Mouse (Mus musculus) midbrain, postnatal 0 days (tissue): ENCODE results near the gene Tnni3. TPM values are rescaled to one million over a fixed set of nuclear protein-coding genes. Genes with fewer than 3 reads are reported as not detected.
"Not testable (repeated sequence)": the region's sequence is repeated elsewhere in the genome, so short reads cannot be mapped to it uniquely, and the experiment has no call there.

Source experiments
- ATAC-seq: fragments of 200-750 bp; cut with Nextera tagmentation; 2 replicates; pipeline ENCODE4 v1.8.0; 2017; ENCODE audit warnings: moderate number of reproducible peaks, mild to moderate bottlenecking, moderate TSS enrichment, moderate library complexity; ENCODE audit not compliant: low FRiP score
- DNase-seq: peaks from one replicate; pipeline ENCODE4 v3.0.0-alpha.2; 2015; ENCODE audit warnings: low spot score
- H3K27ac ChIP-seq: fragments of 300-500 bp; sonication (generic); 2 replicates; pipeline ENCODE4 v1.5.1; 2014; ENCODE audit warnings: low read depth, mild to moderate bottlenecking, low read length, mixed read lengths
- H3K27me3 ChIP-seq: fragments of 300-500 bp; sonication (generic); 2 replicates; pipeline ENCODE4 v1.6.1; 2014; ENCODE audit warnings: low read length, control low read depth, mixed read lengths; ENCODE audit not compliant: insufficient read depth
- H3K36me3 ChIP-seq: fragments of 300-500 bp; sonication (generic); 2 replicates; pipeline ENCODE4 v1.6.1; 2014; ENCODE audit warnings: low read length, control low read depth, mixed read lengths; ENCODE audit not compliant: insufficient read depth
- H3K4me1 ChIP-seq: fragments of 300-500 bp; sonication (generic); 2 replicates; pipeline ENCODE4 v1.6.1; 2014; ENCODE audit warnings: mild to moderate bottlenecking, control low read depth, antibody characterized with exemption, low read length, mixed read lengths; ENCODE audit not compliant: insufficient read depth
- H3K4me2 ChIP-seq: fragments of 300-500 bp; sonication (generic); 2 replicates; pipeline ENCODE4 v1.6.1; 2014; ENCODE audit warnings: low read depth, mild to moderate bottlenecking, low read length, mixed read lengths; ENCODE audit not compliant: poor library complexity, severe bottlenecking
- H3K4me3 ChIP-seq: fragments of 300-500 bp; sonication (generic); 2 replicates; pipeline ENCODE4 v1.5.1; 2014; ENCODE audit warnings: low read depth, mild to moderate bottlenecking, low read length, moderate library complexity
- H3K9ac ChIP-seq: fragments of 300-500 bp; sonication (generic); replicated peaks from 2 replicates; pipeline ENCODE4 v1.6.1; 2014; ENCODE audit warnings: mild to moderate bottlenecking, low read length, moderate library complexity, mixed read lengths; ENCODE audit not compliant: poor library complexity, severe bottlenecking
- H3K9me3 ChIP-seq: fragments of 300-500 bp; sonication (generic); 2 replicates; pipeline ENCODE4 v1.6.1; 2016; ENCODE audit warnings: low read length, control low read depth
- CTCF ChIP-seq: IDR thresholded peaks from 2 replicates; pipeline ENCODE4 v1.5.1; 2016; ENCODE audit warnings: antibody characterized with exemption, mild to moderate bottlenecking
- WGBS: fragments of 180-500 bp; shearing (Covaris S2); extraction: QIAGEN DNeasy Blood & Tissue Kit; methylation state at CpG from one replicate; pipeline ENCODE4 v1.1.7; 2014; 5-methylcytosine and 5-hydroxymethylcytosine counted together
- polyA plus RNA-seq: library from polyadenylated mRNA; unstranded; fragments of >200 nt; fragmentation: Nextera tagmentation; extraction: Ambion mirVana; gene quantifications from 2 replicates; pipeline ENCODE4 v1.2.1, GENCODE M21; 2015
- total RNA-seq: library from RNA; depleted of rRNA; stranded (reverse); fragments of >200 nt; gene quantifications from 2 replicates; pipeline ENCODE4 v1.2.3, GENCODE M21; 2014; rRNA removed

Gene Tnni3
- total RNA-seq (4.1 TPM in 1 of 2 replicates, not detected in the other), polyA plus RNA-seq (1.4 and 1.7 TPM in 2 replicates)

DNA sequence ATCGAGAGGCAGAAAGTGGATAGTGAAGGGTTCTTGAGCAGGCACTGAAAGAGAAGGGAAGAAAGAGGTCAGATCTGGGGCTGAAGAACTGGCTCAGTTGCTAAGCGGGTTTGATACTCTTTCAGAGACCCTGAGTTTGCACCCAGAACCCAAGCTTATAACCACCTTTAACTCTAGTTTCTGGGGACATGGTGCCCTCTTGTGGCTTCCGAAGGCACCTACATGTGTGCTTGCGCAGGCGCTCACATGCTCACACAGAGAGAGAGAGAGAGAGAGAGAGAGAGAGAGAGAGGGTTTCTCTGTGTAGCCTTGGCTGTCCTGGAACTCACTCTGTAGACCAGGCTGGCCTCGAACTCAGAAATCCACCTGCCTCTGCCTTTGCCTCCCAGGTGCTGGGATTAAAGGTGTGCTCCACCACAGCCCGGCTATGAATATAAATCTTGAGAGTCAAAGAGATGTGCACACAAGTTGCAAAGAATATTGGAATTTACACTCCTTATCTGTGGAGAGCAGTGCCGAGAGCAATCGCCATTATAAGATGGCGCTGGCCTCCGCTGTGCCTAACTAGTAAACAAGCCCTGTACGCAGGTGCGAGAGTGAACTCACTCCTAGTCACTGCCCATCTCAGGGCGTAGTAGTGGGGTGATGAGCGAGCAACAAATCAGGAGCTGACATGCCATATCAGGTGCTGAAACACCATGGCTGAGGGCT, at the start of gene Tnni3:
Gene Tnni3 (minus strand): TSS at position 18 of the 711 bp plus-strand sequence.
- not testable (repeated sequence) for H3K4me1 ChIP-seq, H3K4me2 ChIP-seq, H3K36me3 ChIP-seq, H3K9ac ChIP-seq, H3K9me3 ChIP-seq, H3K27me3 ChIP-seq, H3K4me3 ChIP-seq, H3K27ac ChIP-seq, ATAC-seq
- peak; percentile 74 for DNase-seq
- TF ChIP-seq CTCF: peak; percentile 77
- WGBS: 72% methylated on average over 15 of the region's 15 CpGs

DNA sequence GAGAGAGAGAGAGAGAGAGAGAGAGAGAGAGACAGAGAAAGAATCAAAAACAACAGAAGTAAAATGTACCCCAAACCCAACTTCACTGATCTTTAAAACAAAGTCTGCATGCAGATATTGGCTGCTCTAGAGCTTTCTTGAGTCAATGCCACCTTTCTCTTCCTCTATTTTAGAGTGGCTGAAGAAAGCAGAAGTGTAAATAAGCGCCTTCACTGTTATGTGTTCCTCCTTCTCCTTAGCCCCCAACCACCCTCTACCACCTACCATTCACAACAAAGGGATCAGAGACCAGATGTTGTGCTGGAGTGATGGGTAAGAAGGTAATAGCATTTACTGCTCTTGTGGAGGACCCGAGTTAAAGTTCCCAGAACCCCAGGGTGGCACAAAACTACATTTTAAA, 48.3 kb upstream of the Tnni3 start:
- H3K4me1 ChIP-seq, DNase-seq, H3K4me2 ChIP-seq, H3K36me3 ChIP-seq, H3K9me3 ChIP-seq, H3K27me3 ChIP-seq, ATAC-seq, H3K4me3 ChIP-seq, H3K9ac ChIP-seq, H3K27ac ChIP-seq: not testable (repeated sequence)
- 97% methylated on average over 2 of the region's 2 CpGs for WGBS

DNA sequence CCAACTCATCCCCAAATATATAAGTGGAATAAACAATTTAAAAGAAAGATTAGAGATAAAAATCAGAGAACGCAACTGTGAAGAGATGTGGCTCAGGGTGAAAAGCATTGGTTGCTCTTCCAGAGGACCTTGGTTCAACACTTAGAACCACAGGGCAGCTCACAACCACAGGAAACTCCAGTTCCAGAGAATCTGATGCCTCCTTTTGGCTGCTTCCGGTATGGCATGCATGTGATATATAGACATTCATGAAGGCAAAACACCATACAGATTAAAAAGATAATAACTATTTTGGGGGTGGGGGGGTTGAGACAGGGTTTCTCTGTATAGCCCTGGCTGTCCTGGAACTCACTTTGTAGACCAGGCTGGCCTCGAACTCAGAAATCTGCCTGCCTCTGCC, 38.6 kb upstream of the Tnni3 start:
- Histone ChIP-seq H3K27me3 (no peaks in the 10 kb centered on the region), H3K9me3 (no peaks in the 10 kb centered on the region), H3K36me3 (no peaks in the 10 kb centered on the region), H3K9ac (no peak overlapping the region), H3K4me2 (no peak overlapping the region), H3K4me3 (no peak overlapping the region), H3K4me1 (no peaks in the 10 kb centered on the region), H3K27ac (no peak overlapping the region)
- 0 out of 2 replicates have a peak, but pooled peaks have one; percentile 4 for TF ChIP-seq CTCF
- DNase-seq: no peak
- no peak for ATAC-seq
- 98% methylated on average over 3 of the region's 3 CpGs for WGBS

DNA sequence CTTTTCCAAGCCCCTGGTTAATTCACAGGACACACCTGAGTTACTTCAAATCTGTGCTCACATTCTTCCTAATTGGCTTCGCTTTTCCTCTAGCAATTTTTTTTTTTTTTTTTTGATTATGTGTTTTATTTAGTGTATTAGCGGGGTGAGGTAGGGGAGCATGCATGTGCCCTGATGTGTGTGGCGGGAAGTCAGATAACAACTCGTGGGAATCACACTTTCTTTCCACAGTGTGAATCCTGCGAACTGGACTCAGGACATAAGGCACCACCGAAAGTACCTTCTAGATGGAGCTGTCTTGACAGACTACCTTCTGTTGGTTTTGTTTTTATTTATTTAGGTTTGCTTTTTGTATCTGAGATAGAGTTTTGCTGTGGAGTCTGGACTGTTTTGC, 33.1 kb upstream of the Tnni3 start:
- ATAC-seq (peak; percentile 33; the same call in 1 of the 2 replicates), DNase-seq (no peak)
- Histone ChIP-seq H3K9me3 (no peaks in the 10 kb centered on the region), H3K9ac (no peak overlapping the region), H3K27me3 (no peaks in the 10 kb centered on the region), H3K36me3 (no peaks in the 10 kb centered on the region), H3K4me2 (peak overlapping the region; percentile 13; the same call in 1 of the 2 replicates), H3K4me1 (no peaks in the 10 kb centered on the region), H3K4me3 (no peak overlapping the region), H3K27ac (no peak overlapping the region)
- TF ChIP-seq CTCF: no peak
- WGBS: 71% methylated on average over 6 of the region's 6 CpGs

DNA sequence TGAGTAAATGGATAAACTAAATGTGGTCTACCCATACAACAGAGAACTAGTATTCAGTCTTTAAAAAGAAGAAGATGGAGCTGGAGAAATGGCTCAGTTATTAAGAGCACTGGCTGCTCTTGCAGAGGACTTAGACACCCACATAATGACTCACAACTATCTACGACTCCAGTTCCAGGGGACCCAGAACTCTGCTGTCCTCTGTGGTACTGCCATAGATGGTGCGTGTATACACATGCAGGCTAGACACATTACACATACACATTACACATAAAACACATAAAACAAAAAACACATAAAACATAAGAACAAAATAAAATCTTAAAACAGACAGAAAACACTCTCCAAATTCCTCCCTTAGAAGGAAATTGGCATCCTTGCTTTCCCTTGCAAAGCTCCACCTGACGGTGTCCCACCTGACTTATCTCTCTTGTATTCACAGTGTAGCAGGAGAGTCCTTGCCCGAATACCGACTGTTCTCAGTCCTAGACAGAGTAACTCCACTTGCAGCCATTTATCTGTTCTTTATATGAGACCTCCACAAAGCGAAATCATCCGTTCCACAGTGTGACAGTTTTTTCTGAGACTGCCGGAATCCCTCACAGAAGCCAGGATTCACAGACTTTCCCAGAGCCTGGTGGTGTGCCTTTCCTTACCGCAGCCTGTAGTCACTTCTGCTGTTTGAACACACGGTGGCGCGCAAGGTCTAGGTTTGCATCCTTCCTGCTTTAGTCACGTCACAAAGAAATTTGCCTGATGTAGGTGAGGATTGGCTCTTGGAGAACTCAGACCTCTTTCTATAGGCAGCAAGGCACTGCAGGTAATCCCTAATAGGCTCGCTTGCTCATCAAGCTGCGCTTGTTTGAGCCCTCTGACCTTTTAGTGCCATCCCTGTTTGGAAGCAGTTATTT, 32.5 kb upstream of the Tnni3 start:
- H3K27ac ChIP-seq: no peak overlapping the region
- no peaks in the 10 kb centered on the region for H3K36me3 ChIP-seq
- no peaks in the 10 kb centered on the region for H3K9me3 ChIP-seq
- H3K4me3 ChIP-seq: peak overlapping the region; percentile 8; the same call in 1 of the 2 replicates
- H3K27me3 ChIP-seq: no peaks in the 10 kb centered on the region
- no peak overlapping the region for H3K9ac ChIP-seq
- DNase-seq (peak; percentile 96), ATAC-seq (peak; percentile 95)
- TF ChIP-seq CTCF: peak; percentile 99
- 15% methylated on average over 15 of the region's 15 CpGs for WGBS
- peak overlapping the region; percentile 13; the same call in 1 of the 2 replicates for H3K4me2 ChIP-seq
- H3K4me1 ChIP-seq: no peaks in the 10 kb centered on the region
